Mouse (Mus musculus): ENCODE measurements at regions not wholly inside any gene's neighbourhood (a gene's known extent, or its start where the extent isn't known, plus 50 kb on each side); places are given as distances from the start of the nearest gene placed in this dataset.

GRCm38 (mm10) chr13:71657898-71658297 is 305.6 kb downstream of the Irx1 start:
- no peak for TF ChIP-seq GATA2 (IDR thresholded peaks at IDR 0.05; ENCODE audit: borderline replicate concordance, low read depth, low read length)
- peaks cover 35% of the 10 kb centered on the region for H3K9me3 ChIP-seq (replicated peaks)
- ATAC-seq (ENCODE audit: extremely low read depth, insufficient number of reproducible peaks, low FRiP score, poor library complexity, severe bottlenecking) (no peak), DNase-seq (ENCODE audit: low spot score) (no peak)
- no peaks in the 10 kb centered on the region for H3K27me3 ChIP-seq (ENCODE audit: insufficient read depth, low read length)
- H3K4me3 ChIP-seq (ENCODE audit: low read depth, low read length), result no peak overlapping the region
- H3K4me1 ChIP-seq (ENCODE audit: insufficient read depth, low read depth, low read length), result no peaks in the 10 kb centered on the region
- no peaks in the 10 kb centered on the region for H3K36me3 ChIP-seq (replicated peaks)

GRCm38 (mm10) chr13:71653939-71654467 is 309.5 kb downstream of the Irx1 start:
- no peaks in the 10 kb centered on the region for H3K4me1 ChIP-seq (ENCODE audit: insufficient read depth, low read depth, low read length)
- H3K36me3 ChIP-seq (replicated peaks), result no peaks in the 10 kb centered on the region
- TF ChIP-seq TAL1 (conservative IDR thresholded peaks at IDR 0.05; ENCODE audit: low read depth, low read length) (no peak), GATA2 (IDR thresholded peaks at IDR 0.05; ENCODE audit: borderline replicate concordance, low read depth, low read length) (no peak), CTCF (IDR thresholded peaks at IDR 0.05; ENCODE audit: low read depth, low read length) (no peak), POLR2AphosphoS5 (IDR thresholded peaks at IDR 0.05; ENCODE audit: insufficient replicate concordance, low read depth, low read length) (no peak), GATA1 (IDR thresholded peaks at IDR 0.05; ENCODE audit: borderline replicate concordance, low read length) (no peak)
- no peak overlapping the region for H3K4me3 ChIP-seq (ENCODE audit: low read depth, low read length)
- no peaks in the 10 kb centered on the region for H3K27me3 ChIP-seq (ENCODE audit: insufficient read depth, low read length)
- ATAC-seq (ENCODE audit: extremely low read depth, insufficient number of reproducible peaks, low FRiP score, poor library complexity, severe bottlenecking) (no peak), DNase-seq (ENCODE audit: low spot score) (no peak)
- H3K9me3 ChIP-seq (replicated peaks), result peaks cover 33% of the 10 kb centered on the region

GRCm38 (mm10) chr13:71653212-71653938 is 310.1 kb downstream of the Irx1 start:
- Histone ChIP-seq H3K4me3 (ENCODE audit: low read depth, low read length) (no peak overlapping the region), H3K27me3 (ENCODE audit: insufficient read depth, low read length) (no peaks in the 10 kb centered on the region), H3K4me1 (ENCODE audit: insufficient read depth, low read depth, low read length) (no peaks in the 10 kb centered on the region), H3K36me3 (replicated peaks) (no peaks in the 10 kb centered on the region), H3K9me3 (replicated peaks) (peaks cover 31% of the 10 kb centered on the region)
- DNase-seq (ENCODE audit: low spot score) (no peak), ATAC-seq (ENCODE audit: extremely low read depth, insufficient number of reproducible peaks, low FRiP score, poor library complexity, severe bottlenecking) (no peak)
- TF ChIP-seq GATA1 (IDR thresholded peaks at IDR 0.05; ENCODE audit: borderline replicate concordance, low read length), result no peak
- TF ChIP-seq GATA2 (IDR thresholded peaks at IDR 0.05; ENCODE audit: borderline replicate concordance, low read depth, low read length), result no peak
- TF ChIP-seq CTCF (IDR thresholded peaks at IDR 0.05; ENCODE audit: low read depth, low read length), result no peak
- no peak for TF ChIP-seq TAL1 (conservative IDR thresholded peaks at IDR 0.05; ENCODE audit: low read depth, low read length)
- no peak for TF ChIP-seq POLR2AphosphoS5 (IDR thresholded peaks at IDR 0.05; ENCODE audit: insufficient replicate concordance, low read depth, low read length)

- Histone ChIP-seq H3K4me3 (ENCODE audit: low read depth, low read length) (no peak overlapping the region), H3K9me3 (replicated peaks) (peaks cover 36% of the 10 kb centered on the region), H3K36me3 (replicated peaks) (no peaks in the 10 kb centered on the region), H3K4me1 (ENCODE audit: insufficient read depth, low read depth, low read length) (no peaks in the 10 kb centered on the region), H3K27me3 (ENCODE audit: insufficient read depth, low read length) (no peaks in the 10 kb centered on the region)
- TF ChIP-seq GATA1 (IDR thresholded peaks at IDR 0.05; ENCODE audit: borderline replicate concordance, low read length) (no peak), TAL1 (conservative IDR thresholded peaks at IDR 0.05; ENCODE audit: low read depth, low read length) (no peak)
- DNase-seq (ENCODE audit: low spot score) (no peak), ATAC-seq (ENCODE audit: extremely low read depth, insufficient number of reproducible peaks, low FRiP score, poor library complexity, severe bottlenecking) (no peak)
These were observed 313.6 kb downstream of the Irx1 start for GRCm38 (mm10) chr13:71649876-71650275.

GRCm38 (mm10) chr13:71649031-71649430 is 314.5 kb downstream of the Irx1 start:
- no peaks in the 10 kb centered on the region for H3K36me3 ChIP-seq (replicated peaks)
- H3K4me3 ChIP-seq (ENCODE audit: low read depth, low read length), result no peak overlapping the region
- DNase-seq (ENCODE audit: low spot score), result no peak
- TF ChIP-seq CTCF (IDR thresholded peaks at IDR 0.05; ENCODE audit: low read depth, low read length), result no peak
- H3K9me3 ChIP-seq (replicated peaks), result peaks cover 40% of the 10 kb centered on the region
- ATAC-seq (ENCODE audit: extremely low read depth, insufficient number of reproducible peaks, low FRiP score, poor library complexity, severe bottlenecking), result no peak
- H3K27me3 ChIP-seq (ENCODE audit: insufficient read depth, low read length), result no peaks in the 10 kb centered on the region
- H3K4me1 ChIP-seq (ENCODE audit: insufficient read depth, low read depth, low read length), result no peaks in the 10 kb centered on the region

- DNase-seq (ENCODE audit: low spot score), result no peak
- Histone ChIP-seq H3K27me3 (ENCODE audit: insufficient read depth, low read length) (no peaks in the 10 kb centered on the region), H3K9me3 (replicated peaks) (peaks cover 32% of the 10 kb centered on the region), H3K36me3 (replicated peaks) (no peaks in the 10 kb centered on the region), H3K4me3 (ENCODE audit: low read depth, low read length) (no peak overlapping the region), H3K4me1 (ENCODE audit: insufficient read depth, low read depth, low read length) (no peaks in the 10 kb centered on the region)
- no peak for TF ChIP-seq TAL1 (conservative IDR thresholded peaks at IDR 0.05; ENCODE audit: low read depth, low read length)
- TF ChIP-seq CTCF (IDR thresholded peaks at IDR 0.05; ENCODE audit: low read depth, low read length), result no peak
- no peak for TF ChIP-seq GATA1 (IDR thresholded peaks at IDR 0.05; ENCODE audit: borderline replicate concordance, low read length)
- no peak for TF ChIP-seq POLR2AphosphoS5 (IDR thresholded peaks at IDR 0.05; ENCODE audit: insufficient replicate concordance, low read depth, low read length)
- no peak for TF ChIP-seq GATA2 (IDR thresholded peaks at IDR 0.05; ENCODE audit: borderline replicate concordance, low read depth, low read length)
- ATAC-seq (ENCODE audit: extremely low read depth, insufficient number of reproducible peaks, low FRiP score, poor library complexity, severe bottlenecking), result no peak
These were observed 332.1 kb downstream of the Irx1 start for GRCm38 (mm10) chr13:71631447-71631846.

- no peaks in the 10 kb centered on the region for H3K36me3 ChIP-seq (replicated peaks)
- DNase-seq (ENCODE audit: low spot score) (no peak), ATAC-seq (ENCODE audit: extremely low read depth, insufficient number of reproducible peaks, low FRiP score, poor library complexity, severe bottlenecking) (no peak)
- H3K9me3 ChIP-seq (replicated peaks), result peaks cover 33% of the 10 kb centered on the region
- H3K4me3 ChIP-seq (ENCODE audit: low read depth, low read length), result no peak overlapping the region
- no peaks in the 10 kb centered on the region for H3K27me3 ChIP-seq (ENCODE audit: insufficient read depth, low read length)
- H3K4me1 ChIP-seq (ENCODE audit: insufficient read depth, low read depth, low read length), result no peaks in the 10 kb centered on the region
- TF ChIP-seq GATA1 (IDR thresholded peaks at IDR 0.05; ENCODE audit: borderline replicate concordance, low read length), result no peak
- TF ChIP-seq POLR2AphosphoS5 (IDR thresholded peaks at IDR 0.05; ENCODE audit: insufficient replicate concordance, low read depth, low read length), result no peak
- TF ChIP-seq GATA2 (IDR thresholded peaks at IDR 0.05; ENCODE audit: borderline replicate concordance, low read depth, low read length), result no peak
- no peak for TF ChIP-seq TAL1 (conservative IDR thresholded peaks at IDR 0.05; ENCODE audit: low read depth, low read length)
- TF ChIP-seq CTCF (IDR thresholded peaks at IDR 0.05; ENCODE audit: low read depth, low read length), result no peak
These were observed 346.3 kb downstream of the Irx1 start for GRCm38 (mm10) chr13:71617198-71617597.

Measured in G1E (cell line).